Mouse (Mus musculus) ES-E14 (cell line): Measurements from ENCODE around the gene Olfr286. TPM values are rescaled to one million over a fixed set of nuclear protein-coding genes. Genes with fewer than 3 reads are reported as not detected.

Experiments used
- DNase-seq: peaks from one replicate; pipeline ENCODE4 v3.0.0-alpha.2; 2013; ENCODE audit warnings: low read depth, low spot score
- H3K27ac ChIP-seq: 2 replicates; pipeline ENCODE4 v1.5.1; 2012; ENCODE audit warnings: low read depth, mild to moderate bottlenecking, low read length, moderate library complexity, mixed read lengths; ENCODE audit not compliant: poor library complexity, insufficient read depth, severe bottlenecking
- H3K36me3 ChIP-seq: 2 replicates; pipeline ENCODE4 v1.6.1; 2012; ENCODE audit warnings: mild to moderate bottlenecking, low read length, moderate library complexity, mixed read lengths; ENCODE audit not compliant: control insufficient read depth, poor library complexity, insufficient read depth, severe bottlenecking
- H3K4me1 ChIP-seq, 2 experiments: fragments of 150-350 bp in 1 of 2; sonication (generic) in 1 of 2; 2 replicates each; pipeline ENCODE4 v1.6.1; 2012; ENCODE audit warnings: low read length in 2 of 2, mild to moderate bottlenecking in 1 of 2, mixed read lengths in 1 of 2; ENCODE audit not compliant: control insufficient read depth in 2 of 2, insufficient read depth in 2 of 2, poor library complexity in 1 of 2
- H3K4me3 ChIP-seq, 2 experiments: fragments of 150-350 bp in 1 of 2; sonication (generic) in 1 of 2; 2 replicates each; pipeline ENCODE4 v1.5.1; 2012; ENCODE audit warnings: low read length in 2 of 2, low read depth in 1 of 2, mild to moderate bottlenecking in 1 of 2, mixed read lengths in 1 of 2; ENCODE audit not compliant: insufficient read depth in 1 of 2, poor library complexity in 1 of 2, severe bottlenecking in 1 of 2
- H3K9ac ChIP-seq: 2 replicates; pipeline ENCODE4 v1.6.1; 2012; ENCODE audit warnings: low read depth, mild to moderate bottlenecking, low read length, mixed read lengths; ENCODE audit not compliant: poor library complexity, insufficient read depth, severe bottlenecking
- H3K9me3 ChIP-seq: fragments of 150-350 bp; sonication (generic); 2 replicates; pipeline ENCODE4 v1.6.1; 2012; ENCODE audit warnings: low read depth, mild to moderate bottlenecking, low read length; ENCODE audit not compliant: control insufficient read depth, insufficient read depth
- CHD2 ChIP-seq: IDR thresholded peaks from 2 replicates; pipeline ENCODE4 v1.6.1; 2014; ENCODE audit warnings: mild to moderate bottlenecking, low read depth, low read length, inconsistent platforms
- HCFC1 ChIP-seq: IDR thresholded peaks from 2 replicates; pipeline ENCODE4 v1.6.1; 2012; ENCODE audit warnings: low read length, inconsistent platforms, borderline replicate concordance; ENCODE audit not compliant: insufficient read depth
- MAFK ChIP-seq: IDR thresholded peaks from 2 replicates; pipeline ENCODE4 v1.6.1; 2014; ENCODE audit warnings: mild to moderate bottlenecking, low read depth, low read length, inconsistent platforms; ENCODE audit not compliant: insufficient read depth
- ZC3H11A ChIP-seq: IDR thresholded peaks from 2 replicates; pipeline ENCODE4 v1.6.1; 2012; ENCODE audit warnings: low read depth, mild to moderate bottlenecking, inconsistent platforms, low read length, borderline replicate concordance
- ZNF384 ChIP-seq: IDR thresholded peaks from 2 replicates; pipeline ENCODE4 v1.6.1; 2012; ENCODE audit warnings: low read depth, low read length, inconsistent platforms
- in situ Hi-C, 2 experiments: fragments of 600-800 bp; cut with MboI; formaldehyde crosslinking; loops; one replicate each; pipeline ENCODE4 v1.15.1; 2025; ENCODE audit warnings: low sequenced_read_pairs in 2 of 2, inconsistent platforms in 1 of 2; ENCODE audit not compliant: unreplicated experiment in 2 of 2
- total RNA-seq: library from RNA; depleted of rRNA; stranded (reverse); fragments of 300-350 nt; gene quantifications from 2 replicates; pipeline ENCODE4 v1.2.3, GENCODE M21; 2012

Olfr286 gene
- total RNA-seq, 1 experiment, result not detected

GRCm38 (mm10) chr15:98213336-98213870 is 20.8 kb downstream of the Olfr286 start:
- TF ChIP-seq HCFC1 (no peak), CHD2 (no peak), ZC3H11A (no peak), MAFK (no peak), ZNF384 (no peak)
- in situ Hi-C loops, result no loop called here
- no peaks in the 10 kb centered on the region for H3K36me3 ChIP-seq
- H3K4me1 ChIP-seq, result no peaks in the 10 kb centered on the region
- no peak for DNase-seq
- no peak overlapping the region for H3K27ac ChIP-seq
- H3K9me3 ChIP-seq, result no peaks in the 10 kb centered on the region
- H3K9ac ChIP-seq, result no peak overlapping the region
- H3K4me3 ChIP-seq, result no peak overlapping the region

GRCm38 (mm10) chr15:98209676-98210075 is 24.6 kb downstream of the Olfr286 start:
- in situ Hi-C loops, result no loop called here
- no peaks in the 10 kb centered on the region for H3K4me1 ChIP-seq
- DNase-seq, result no peak
- no peaks in the 10 kb centered on the region for H3K36me3 ChIP-seq
- no peaks in the 10 kb centered on the region for H3K9me3 ChIP-seq
- H3K9ac ChIP-seq, result no peak overlapping the region
- no peak overlapping the region for H3K4me3 ChIP-seq
- TF ChIP-seq MAFK (no peak), CHD2 (no peak), ZC3H11A (no peak), ZNF384 (no peak), HCFC1 (no peak)
- H3K27ac ChIP-seq, result no peak overlapping the region

- TF ChIP-seq ZC3H11A, result no peak
- no peak for TF ChIP-seq CHD2
- no peak for TF ChIP-seq HCFC1
- TF ChIP-seq MAFK, result no peak
- TF ChIP-seq ZNF384, result no peak
- no peaks in the 10 kb centered on the region for H3K4me1 ChIP-seq
- H3K9me3 ChIP-seq, result no peaks in the 10 kb centered on the region
Observed at GRCm38 (mm10) chr15:98195442-98195841, 38.8 kb downstream of the Olfr286 start, which contains the start of gene Olfr288. TSS of gene Olfr288 (minus strand) at chr15:98195542.

GRCm38 (mm10) chr15:98184456-98184855 is 49.8 kb downstream of the Olfr286 start:
- no peaks in the 10 kb centered on the region for H3K9me3 ChIP-seq
- H3K4me1 ChIP-seq, result 0 out of 4 replicates have a peak, but pooled peaks cover 0 to 2% of the 10 kb centered on the region in 2 experiments
- in situ Hi-C loops, result no loop called here
- no peaks in the 10 kb centered on the region for H3K36me3 ChIP-seq
- no peak for DNase-seq
- no peak overlapping the region for H3K4me3 ChIP-seq
- no peak overlapping the region for H3K27ac ChIP-seq
- no peak overlapping the region for H3K9ac ChIP-seq
- TF ChIP-seq MAFK, result no peak
- TF ChIP-seq HCFC1, result no peak
- TF ChIP-seq CHD2, result no peak
- no peak for TF ChIP-seq ZC3H11A
- no peak for TF ChIP-seq ZNF384

More at GRCm38 (mm10) chr15:98195442-98195841, 38.8 kb downstream of the Olfr286 start, which contains the start of gene Olfr288:
- Histone ChIP-seq H3K36me3 (no peaks in the 10 kb centered on the region), H3K4me3 (no peak within 1 kb of the TSS), H3K27ac (no peak within 1 kb of the TSS), H3K9ac (no peak within 1 kb of the TSS)
- in situ Hi-C loops, result no loop called here
- DNase-seq, result no peak
